Mouse (Mus musculus): ENCODE measurements around the gene Glp2r. TPM values are rescaled to one million over a fixed set of nuclear protein-coding genes. Genes with fewer than 3 reads are reported as not detected.

Glp2r gene
- polyA plus RNA-seq (2017; shearing (Covaris generic)), result not detected

- ATAC-seq, result no peak
Observed at GRCm38 (mm10) chr11:67771053-67771452, at the start of gene Glp2r. Glp2r (minus strand) TSS chr11:67771153.

GRCm38 (mm10) chr11:67820221-67820620 lies 49.3 kb upstream of the Glp2r start:
- ATAC-seq, result no peak

DNA sequence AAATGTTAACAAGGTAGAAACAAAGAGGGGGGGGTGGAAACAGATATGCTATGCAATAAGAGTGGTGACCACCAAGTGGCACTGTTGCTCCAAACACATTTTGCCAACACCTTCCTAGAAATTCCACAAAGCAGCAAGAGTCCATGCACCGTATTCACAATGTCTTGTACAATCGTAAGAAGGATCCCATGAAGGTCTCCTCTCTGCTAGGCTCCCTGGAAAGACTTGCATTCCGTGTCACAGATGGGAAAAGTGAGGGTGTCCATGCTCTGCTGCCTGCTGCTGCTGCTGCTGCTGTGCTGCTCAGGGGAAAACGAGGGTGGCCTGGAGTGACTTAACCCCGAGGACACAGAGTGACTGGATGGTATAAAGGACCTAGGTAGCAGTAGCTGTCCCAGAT lies 48.7 kb upstream of the Glp2r start:
- ATAC-seq, result no peak

DNA sequence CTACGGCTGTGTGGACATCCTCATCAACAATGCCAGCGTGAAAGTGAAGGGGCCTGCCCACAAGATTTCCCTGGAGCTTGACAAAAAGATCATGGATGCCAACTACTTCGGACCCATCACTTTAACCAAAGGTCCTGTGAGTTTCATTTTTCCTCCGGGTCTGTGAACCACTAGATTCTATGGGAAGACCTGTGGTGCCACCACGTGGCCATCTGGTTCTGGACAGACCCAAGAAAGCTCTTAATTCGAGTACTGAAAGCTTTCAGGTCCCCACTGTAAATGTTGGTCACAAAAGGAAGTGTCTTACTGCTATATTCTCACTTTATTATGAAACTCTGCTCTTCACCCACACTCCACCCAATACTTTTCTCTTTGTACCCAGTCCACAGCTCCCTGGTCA lies 40.6 kb upstream of the Glp2r start:
- no peak for ATAC-seq

- no peak for ATAC-seq
Observed at GRCm38 (mm10) chr11:67808051-67808450, 37.1 kb upstream of the Glp2r start.

DNA sequence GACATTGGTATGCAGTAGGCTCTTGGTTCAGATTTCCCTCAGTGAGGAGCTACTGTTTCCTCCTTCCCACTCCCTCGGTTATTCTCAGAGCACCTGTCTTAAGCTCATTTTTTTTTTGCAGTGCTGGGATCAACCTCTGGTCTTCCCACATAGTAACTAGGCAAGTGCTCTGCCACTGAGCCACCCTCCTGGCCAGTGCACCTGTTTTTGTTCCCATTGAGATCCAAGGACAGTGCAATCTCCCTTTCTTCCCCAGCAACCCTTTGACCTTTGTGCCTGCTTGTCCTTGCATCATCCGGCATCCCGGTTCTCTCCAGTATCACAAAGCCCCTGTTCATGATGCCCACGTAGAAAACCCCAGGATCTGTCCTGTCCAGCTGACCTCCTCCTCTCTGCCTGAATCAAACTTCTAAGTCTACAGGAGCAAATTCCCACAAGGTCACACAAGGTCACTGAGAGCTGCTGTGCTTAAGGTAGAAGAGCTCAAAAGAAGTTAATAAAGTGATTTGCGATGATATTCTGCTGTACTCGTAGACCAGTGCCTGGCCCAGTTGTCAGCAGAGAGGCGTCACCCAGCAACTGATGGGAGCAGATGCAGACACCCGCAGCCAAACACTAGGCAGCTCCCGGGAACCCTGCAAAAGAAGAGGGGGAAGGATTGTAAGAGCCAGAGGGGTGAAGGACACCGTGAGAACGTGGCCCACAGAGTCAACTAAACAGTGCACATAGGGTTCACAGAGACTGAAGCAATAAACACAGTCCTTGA lies 36.1 kb upstream of the Glp2r start:
- no peak for ATAC-seq

DNA sequence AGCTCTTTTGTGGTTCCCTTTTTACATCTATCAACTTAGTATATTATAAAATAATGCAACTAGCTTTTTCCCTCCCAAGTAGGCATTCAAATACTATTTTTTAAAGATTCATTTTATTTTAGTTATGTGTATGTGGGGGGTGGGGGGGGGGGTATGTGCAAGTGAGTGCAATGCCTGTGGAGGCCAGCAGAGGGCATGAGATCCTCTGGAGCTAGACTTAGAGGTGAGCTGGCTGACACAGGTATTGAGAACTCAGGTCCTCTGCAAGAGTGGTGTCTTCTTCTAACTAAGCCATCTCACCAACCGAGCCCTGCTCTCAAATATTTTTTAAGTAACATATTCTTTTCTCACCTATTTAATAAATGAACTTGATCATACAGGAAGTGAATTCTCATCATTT lies 34.6 kb upstream of the Glp2r start:
- ATAC-seq, result no peak

DNA sequence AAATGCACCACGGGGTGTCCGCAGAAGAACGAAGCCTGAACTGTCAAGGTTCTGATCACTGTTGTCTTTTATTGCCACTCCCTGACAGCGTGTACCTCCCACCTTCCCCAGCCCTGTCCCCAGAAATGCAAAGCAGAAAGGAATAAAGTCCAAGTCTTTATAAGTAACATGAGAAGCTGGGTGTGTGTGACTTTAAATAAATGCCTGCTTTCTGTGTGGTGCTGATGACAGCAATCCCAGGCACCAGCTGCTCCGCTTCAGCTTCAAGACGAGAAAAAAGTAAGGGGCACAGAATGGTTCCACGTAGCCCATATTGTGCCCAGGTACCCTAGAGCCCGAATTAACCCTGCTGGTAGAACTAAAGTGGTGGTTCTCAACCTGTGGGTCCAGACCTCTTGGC lies 30.2 kb upstream of the Glp2r start:
- no peak for ATAC-seq

DNA sequence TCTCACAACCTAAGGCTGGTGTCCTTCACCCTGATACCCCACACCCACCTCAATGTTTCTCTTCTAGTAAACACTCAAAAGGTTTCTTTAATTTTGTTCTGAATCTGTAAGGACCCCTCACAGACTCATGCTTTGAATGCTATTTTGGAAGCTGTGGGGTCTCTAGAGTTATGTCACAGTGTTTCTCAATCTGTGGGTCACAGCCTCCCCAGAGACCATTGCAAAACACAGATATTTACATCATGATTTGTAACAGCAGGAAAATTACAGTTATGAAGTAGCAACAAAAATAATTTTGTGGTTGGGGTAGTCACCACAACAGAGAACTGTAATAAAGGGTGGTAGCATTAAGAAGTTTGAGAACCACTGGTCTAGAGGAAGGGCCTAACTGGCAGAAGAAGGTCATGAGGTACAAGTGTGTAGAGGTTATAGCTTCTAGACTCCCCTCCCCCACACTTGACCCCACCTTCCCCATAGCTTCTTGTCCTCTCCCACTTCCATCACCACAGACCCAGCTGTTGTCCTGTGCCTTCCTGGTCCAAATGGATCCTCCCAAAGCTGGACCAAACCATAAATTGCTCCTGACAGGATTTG lies 29.3 kb upstream of the Glp2r start:
- no peak for ATAC-seq

GRCm38 (mm10) chr11:67797931-67798330 lies 27.0 kb upstream of the Glp2r start, which contains the start of gene Dhrs7c:
Dhrs7c (plus strand) TSS chr11:67798187.
- ATAC-seq, result no peak

GRCm38 (mm10) chr11:67790182-67790581 lies 19.2 kb upstream of the Glp2r start:
- ATAC-seq, result no peak

GRCm38 (mm10) chr11:67774379-67774778 lies 3.4 kb upstream of the Glp2r start, which contains the start of gene Gsg1l2:
Gsg1l2 (plus strand) TSS chr11:67774608.
- ATAC-seq, result no peak

DNA sequence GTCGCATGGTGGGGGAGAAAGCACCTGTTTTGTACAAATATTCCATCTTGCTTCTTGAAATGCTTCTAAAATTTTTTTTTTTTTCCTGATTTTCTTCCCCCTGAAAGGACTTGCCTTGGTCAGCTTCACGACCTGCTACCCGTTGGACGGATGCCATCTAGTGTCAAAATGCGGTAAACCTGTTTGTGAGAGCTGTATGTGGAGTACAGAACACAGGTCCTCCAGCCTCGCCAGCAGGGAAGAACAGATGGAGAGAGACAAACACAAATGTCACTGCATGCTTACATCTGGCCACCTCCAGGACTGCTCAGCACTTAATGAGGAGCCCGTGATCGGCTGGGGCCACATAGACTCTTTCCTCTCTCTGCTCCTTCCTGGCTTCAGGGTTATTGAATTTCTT lies 1.6 kb upstream of the Glp2r start:
- no peak for ATAC-seq

DNA sequence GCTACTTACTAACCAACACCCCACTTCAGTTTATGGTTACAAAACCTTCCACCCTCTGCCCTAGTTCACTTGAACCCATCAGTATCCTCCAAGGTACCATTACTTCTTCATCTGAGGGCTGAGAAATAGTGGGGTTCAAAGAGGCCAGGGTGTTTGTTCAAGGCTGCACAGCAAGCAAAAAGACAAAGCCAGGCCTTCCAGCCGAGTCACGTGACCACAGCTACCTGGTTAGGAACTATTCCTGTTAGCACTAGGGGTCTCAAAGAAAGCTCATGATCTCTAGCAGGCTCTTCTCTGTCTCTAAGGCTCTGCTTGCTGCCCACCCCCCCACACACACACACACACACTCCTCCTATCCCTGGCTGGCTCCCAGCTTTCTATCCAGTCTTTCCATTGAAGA lies 738 bp upstream of the Glp2r start:
- ATAC-seq, result no peak

- ATAC-seq, result no peak
Observed at GRCm38 (mm10) chr11:67757373-67758167, 13.4 kb downstream of the Glp2r start.

GRCm38 (mm10) chr11:67756287-67756686 lies 14.7 kb downstream of the Glp2r start:
- no peak for ATAC-seq

- ATAC-seq, result no peak
Observed at GRCm38 (mm10) chr11:67741569-67741968, 29.4 kb downstream of the Glp2r start.

DNA sequence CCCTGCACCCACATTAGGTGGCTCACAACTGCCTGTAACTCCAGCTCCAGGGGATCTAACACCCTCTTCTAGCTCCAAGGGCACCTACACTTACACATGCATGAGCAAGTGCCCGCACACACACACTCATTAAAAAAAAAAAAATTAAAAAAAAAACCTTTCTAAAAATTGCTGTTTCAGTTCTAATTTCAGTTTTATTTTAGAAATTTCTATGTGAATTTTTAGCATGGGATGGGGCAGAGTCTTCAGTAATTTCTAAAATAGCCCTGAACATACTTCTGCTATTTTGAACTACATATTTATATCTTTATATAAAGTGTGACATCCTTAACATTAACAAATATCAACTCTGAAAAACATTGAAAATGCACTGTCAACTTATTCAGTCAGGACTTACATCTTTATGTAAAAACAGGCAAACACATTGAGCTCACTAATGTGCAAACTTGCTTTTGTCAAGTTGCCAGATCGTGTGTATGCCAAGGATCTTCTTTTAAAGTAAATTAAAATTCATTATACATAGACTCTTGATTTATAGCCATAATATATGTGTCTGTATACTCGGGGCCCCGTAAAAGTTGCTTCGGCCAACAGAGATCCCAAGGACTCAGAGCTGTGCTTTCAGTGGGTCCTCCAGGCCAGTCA lies 32.0 kb downstream of the Glp2r start:
- no peak for ATAC-seq

DNA sequence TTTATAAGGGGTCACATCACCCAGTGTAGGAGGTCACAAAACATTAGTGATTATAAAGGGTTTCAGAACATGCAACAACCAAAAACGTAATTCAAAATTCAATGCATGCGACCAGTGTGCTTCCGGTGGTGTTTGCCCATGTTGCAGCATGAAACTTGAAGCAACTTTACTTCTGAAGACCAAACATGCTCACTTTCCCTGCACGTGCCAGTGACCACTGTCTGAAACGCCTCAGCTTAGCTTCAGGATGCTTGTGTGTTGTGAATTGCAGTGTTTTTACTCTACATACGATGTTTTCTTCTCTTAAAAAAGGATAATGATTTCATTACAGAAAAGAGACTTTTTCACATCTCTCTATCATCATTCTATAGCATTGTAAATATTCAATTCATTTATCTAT lies 32.6 kb downstream of the Glp2r start:
- ATAC-seq, result no peak

DNA sequence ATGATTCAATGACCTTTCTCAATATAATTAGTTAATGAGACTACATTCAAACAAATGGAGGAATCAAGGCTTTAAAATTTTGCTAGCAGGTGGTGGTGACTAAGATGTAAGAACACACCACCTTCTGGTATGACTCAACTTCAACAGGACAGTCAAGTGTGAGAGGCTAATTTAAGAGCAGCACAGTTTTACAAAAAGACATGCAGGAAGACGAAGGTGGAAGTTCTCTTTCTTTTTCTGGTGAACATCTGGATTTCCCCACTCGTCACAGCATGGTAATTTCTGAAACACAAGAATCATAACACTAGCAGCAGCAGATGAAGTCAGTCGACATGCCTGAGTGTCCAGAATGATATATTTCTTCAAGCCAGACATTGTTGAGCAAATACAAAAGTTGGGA lies 36.4 kb downstream of the Glp2r start:
- no peak for ATAC-seq

DNA sequence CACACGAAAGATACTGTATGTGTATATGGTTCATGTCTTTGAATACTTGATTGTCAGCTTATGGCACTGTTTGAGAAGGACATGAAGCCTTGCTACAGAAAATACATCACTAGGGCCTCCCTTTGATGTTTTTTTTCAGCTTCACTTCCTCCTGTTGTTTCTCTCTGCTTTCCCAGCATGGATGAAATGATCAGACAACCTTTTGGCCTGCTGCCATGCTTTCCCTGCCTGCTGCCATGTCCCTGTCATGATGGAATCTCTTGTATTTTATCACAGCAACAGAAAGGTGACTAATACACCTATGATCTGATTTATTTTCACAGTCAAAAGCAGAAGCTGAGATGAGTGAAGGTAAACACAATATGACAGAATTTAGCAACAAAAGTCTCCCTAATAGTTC lies 37.2 kb downstream of the Glp2r start:
- no peak for ATAC-seq

DNA sequence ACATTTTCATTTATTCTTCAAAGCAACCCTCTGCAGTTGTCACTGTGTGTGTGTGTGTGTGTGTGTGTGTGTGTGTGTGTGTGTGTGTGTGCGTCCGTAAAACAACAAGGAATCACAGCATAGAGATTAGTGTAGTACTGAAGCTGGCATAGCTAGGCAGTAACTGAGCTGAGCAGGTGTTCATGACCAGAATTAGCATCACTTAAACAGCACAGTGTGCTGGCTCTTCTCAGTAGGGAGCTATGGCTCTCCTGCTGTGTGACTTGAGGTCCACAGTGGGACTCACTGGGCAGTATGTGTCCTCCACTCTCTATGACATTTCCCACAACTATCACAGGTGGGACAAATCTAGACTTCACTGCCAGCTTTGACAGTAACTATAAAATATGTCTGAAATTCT lies 39.9 kb downstream of the Glp2r start:
- ATAC-seq, result no peak

DNA sequence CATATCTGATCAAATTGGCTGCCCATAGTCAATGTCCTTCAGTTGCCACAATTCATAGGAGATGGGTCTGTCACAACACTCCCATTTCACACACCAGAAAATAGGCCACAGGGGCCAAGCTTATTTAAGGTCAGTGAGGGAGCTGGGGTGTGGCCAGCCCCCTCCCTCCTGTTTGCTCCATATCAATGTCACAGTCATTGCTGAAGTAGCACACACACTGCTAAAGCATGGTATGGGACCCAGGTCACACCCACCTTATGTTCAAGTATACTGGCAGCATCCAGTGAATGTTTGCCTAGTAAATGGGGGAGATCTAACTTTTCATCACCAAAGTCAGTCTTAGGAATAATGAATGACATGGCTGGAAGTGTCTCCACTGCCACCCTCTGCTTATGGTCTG lies 42.2 kb downstream of the Glp2r start:
- no peak for ATAC-seq

All from inflammation-experienced regulatory T-cells, adult 6 months (primary cell).